Mouse (Mus musculus): Measurements from ENCODE around the gene Ints5. TPM values are rescaled to one million over a fixed set of nuclear protein-coding genes. Genes with fewer than 3 reads are reported as not detected.

Gene Ints5
- total RNA-seq, 1 experiment from 2014 or later = 18.5 TPM

DNA sequence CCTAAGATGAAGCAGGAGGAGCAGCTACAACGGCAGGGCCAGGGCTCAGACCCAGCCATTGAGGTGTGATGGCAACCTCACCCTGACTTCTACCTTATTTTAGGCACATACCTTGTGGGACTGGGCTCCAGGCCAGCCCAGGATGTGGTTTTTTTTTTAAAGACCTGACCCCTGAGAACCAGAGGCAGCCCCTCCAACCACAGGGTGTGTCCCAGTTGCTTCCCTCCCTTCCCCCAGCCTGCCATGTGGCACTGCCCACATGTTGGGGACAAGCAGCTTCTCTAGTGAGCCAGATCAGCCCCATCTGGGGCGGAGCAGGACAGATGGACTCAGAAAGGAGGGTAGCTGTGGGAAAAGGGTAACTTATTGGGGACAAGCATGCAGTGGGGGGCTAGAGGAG, 34.0 kb downstream of the Ints5 start:
- no peak for ATAC-seq (replicated peaks; ENCODE audit: low read depth, poor library complexity, severe bottlenecking)

DNA sequence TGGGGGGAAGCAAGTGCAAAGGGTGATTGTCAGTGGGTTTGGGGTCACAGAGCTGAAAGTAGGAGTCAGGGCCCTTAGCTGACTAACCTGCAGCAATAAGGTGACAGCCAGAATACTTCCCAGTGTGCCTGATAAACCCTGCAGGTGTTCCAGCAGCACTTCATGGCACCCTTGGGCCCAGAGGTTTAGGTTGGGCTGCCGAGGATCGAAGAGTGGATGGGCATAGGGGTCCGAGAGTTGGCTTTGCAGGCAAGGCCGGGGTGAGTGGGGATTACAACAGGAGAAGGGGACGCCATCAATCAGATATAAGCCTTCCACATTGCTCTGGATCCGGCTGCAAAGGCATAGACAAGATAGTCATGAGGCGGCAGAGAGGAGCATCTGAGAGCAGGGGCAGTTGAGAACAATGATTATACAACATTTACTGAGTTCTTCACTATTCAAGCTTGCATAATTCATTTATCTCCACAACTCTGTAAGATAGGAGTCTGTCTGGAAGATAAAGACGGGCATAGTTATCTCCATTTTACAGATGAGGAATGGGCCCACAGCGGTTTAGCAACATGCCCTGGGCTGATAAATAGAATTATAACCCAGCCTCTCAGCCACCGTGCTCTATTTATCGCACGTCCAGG, 35.2 kb downstream of the Ints5 start:
- peak; percentile 15; the same call in 1 of the 2 replicates for ATAC-seq (replicated peaks; ENCODE audit: low read depth, poor library complexity, severe bottlenecking)

DNA sequence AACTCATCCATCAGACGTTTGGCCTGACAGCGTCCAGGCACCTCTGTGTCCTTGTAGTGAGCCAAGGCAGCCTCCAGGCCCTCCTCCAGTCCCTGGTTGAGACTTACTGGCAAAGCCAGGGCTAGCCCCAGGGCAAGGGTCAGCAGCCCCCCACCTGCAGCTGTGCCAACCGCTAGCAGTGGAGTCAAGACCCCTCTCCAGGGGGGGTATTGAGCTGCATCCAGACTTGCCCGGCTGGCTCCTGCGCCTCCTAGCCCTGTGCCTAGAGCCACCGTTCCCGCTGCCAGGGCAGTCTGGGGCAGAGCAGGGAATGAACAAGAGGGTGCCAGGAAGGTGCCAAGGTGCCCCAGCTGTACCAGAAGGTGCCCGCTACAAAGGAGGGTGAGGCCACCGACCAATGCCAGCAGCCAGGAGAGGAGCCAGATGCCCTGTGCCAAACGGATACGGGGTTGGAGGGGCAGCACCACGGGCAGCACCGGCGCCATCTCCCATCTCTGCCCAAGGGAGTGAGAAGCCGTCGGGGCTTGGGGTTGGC, 36.0 kb downstream of the Ints5 start:
- peak; percentile 33 for ATAC-seq (replicated peaks; ENCODE audit: low read depth, poor library complexity, severe bottlenecking)

DNA sequence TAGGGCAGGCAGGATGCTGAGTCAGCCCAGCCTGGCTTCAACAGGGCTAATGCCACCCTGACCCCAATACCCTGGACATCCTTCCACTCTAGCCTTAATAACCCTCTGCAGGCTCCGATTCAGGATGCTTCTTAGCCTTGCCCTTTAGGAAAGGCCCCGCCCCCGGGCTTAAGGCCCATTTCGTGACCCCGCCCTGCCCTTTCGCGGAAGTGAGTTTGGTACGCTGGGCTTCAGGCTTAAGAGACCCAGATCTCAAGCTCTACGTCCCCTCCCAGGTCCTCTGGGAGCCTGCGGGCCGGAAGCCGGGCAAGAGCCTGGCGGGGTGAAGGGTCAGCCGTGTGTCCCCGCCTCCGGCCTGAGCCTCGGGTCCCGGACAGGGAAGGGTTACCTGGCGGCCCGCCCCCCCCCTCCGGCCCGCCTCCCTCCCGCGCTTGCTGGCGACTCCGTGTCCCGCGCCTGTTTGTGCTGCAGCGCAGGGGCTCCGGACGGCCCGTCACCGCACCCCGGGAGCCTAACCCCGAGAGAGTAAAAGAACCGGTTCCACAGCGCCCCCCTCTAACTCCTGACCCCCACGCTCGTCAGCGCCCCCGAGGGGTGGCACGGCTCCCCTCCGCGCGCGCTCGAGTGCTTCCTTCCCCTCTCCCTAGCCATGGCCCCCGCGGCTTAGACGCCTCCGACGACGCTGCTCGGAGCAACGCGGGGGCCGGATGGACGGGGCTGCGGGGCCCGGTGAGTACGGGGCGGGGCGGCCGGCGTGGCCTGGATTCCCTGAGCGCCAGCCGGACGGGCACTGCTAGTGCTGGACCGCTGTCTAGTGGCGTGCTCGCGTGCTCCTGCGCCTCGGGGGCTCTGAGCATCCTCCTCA, 36.7 kb downstream of the Ints5 start, which contains the start of the genes Rom1 and Eml3:
TSS of gene Rom1 (minus strand) at position 133 of the 865 bp plus-strand sequence.
TSS of gene Eml3 (plus strand) at position 329 of the 865 bp plus-strand sequence.
- ATAC-seq (replicated peaks; ENCODE audit: low read depth, poor library complexity, severe bottlenecking) = peak; percentile 72

DNA sequence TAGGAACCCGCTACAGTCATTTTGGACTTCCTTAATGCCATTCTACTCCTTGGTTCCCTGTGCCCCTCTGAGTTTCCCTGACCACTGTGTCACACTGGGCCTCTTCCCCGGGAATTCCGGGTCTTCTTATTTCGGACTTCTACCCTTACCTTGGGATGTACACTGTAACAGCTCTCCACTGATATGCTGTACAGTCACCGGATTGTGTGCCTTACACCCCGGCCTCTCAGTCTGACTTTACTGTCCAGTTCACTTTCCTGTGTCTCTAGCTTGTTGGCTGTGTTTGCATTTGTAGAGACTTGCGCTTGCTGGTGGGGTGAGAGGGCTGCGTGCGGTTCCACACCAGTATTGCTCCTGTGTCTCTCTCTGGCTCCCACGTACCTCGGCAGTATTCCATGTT, 37.3 kb downstream of the Ints5 start:
- no peak for ATAC-seq (replicated peaks; ENCODE audit: low read depth, poor library complexity, severe bottlenecking)

DNA sequence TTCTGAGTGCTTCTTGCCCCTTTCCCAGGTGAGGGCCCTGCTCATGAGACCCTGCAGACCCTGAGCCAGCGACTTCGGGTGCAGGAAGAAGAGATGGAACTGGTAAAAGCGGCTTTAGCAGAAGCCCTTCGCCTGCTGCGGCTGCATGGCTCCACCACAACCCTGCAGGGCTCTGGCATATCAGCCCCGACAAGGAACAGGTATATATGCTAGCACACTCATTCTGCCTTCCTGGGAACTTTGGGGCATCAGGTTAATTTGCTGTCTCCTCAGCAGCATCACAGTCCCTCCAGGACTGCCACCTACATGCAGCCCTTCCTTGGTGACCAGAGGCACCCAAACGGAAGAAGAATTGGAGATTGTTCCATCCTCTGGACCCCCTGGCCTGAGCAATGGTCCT, 38.0 kb downstream of the Ints5 start:
- no peak for ATAC-seq (replicated peaks; ENCODE audit: low read depth, poor library complexity, severe bottlenecking)

DNA sequence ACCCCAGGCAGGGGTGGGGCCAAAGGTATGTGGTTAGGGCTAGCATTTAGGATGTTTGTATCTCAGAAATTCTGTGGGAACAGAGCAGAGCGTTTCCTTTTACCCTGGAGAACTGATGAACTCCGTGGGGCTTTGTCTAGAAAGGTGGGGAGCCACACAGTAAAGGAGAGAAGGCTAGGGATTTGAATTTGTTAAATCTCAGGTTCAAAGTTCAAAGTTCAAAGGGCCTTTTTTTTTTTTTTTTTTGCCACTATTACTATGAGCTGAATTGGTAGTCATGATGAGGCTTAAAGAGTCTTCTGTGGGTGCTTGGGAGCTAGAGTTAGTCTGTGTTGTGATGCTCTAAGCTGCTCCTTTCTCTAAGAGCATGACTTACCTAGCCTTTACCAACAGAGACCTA, 43.9 kb downstream of the Ints5 start:
- no peak for ATAC-seq (replicated peaks; ENCODE audit: low read depth, poor library complexity, severe bottlenecking)

DNA sequence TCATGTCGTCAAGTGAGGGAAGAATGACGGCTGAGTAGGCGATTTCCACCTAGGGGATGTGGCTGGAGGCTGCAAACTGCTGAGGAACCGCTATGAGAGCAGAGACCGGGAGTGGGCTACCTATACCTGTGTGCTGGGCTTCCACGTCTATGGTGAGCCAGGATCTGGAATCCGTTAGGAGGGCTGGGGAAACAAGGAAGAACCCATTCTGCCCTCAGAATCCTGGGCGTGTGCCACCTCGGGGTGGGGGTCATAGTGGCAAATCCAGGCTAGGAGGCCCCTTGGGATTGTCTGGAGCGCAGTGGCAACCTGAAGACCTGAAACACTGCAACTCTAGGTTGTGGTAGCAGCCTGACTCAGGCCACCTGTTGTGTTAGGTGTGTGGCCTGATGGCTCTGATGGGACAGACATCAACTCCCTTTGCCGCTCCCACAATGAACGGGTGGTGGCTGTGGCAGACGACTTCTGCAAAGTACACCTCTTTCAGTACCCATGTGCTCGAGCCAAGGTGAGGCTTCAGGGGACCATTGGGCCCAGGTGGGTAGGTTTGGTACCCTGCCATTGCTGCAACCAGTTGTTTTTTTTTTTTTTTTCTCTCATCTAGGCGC, 47.8 kb downstream of the Ints5 start:
- no peak for ATAC-seq (replicated peaks; ENCODE audit: low read depth, poor library complexity, severe bottlenecking)

DNA sequence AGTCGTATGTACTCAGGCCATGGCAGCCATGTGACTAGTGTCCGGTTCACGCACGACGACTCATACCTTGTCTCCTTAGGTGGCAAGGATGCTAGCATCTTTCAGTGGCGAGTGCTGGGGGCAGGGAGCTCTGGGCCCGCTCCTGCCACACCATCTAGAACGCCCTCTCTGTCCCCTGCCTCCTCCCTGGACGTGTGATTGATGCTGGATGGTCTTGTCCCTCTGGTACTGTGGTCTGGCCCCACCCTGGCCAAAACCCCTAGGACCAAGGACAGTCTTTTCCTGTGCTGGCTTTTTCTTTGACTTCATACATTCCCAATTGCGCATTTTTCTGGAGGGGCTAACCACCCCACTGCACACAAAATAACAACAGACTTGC, 48.3 kb downstream of the Ints5 start:
- ATAC-seq (replicated peaks; ENCODE audit: low read depth, poor library complexity, severe bottlenecking) = no peak

DNA sequence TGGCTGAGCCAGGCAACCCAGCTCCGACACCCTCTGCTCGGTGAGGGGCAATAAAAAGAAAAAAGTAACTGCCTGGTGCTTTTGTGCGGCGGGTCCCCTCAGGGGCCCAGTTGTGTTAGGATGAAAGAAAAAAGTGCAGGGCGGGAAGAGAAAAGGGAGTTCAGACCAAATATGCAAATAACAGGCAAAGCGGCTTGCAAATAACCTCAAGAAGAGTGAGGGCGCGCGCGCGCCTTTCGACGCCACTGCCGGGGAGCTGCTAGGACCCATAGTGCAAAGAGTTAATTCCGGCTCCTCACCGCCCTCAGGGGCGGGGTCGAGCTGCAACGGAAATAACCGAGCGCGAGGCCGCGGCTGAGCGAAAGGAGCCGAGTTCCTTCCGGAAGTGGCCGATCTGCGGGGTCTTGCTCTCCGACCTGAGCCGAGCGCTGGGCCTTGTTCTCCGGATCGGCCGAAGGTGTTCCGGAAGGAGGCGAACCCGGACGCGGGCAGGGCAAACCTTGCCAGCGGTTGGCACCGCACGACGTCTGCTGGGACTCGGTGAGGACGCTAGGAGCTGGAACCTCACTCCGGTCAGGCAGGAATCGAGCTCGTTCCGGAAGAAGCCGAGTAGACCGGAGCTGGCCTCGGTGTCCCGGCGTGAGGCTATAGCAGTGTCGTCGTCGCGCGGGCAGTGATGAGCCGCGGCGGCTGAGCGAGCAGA, 48.9 kb downstream of the Ints5 start, which contains the start of gene Mta2:
TSS of gene Mta2 (plus strand) at position 361 of the 703 bp plus-strand sequence.
- peak; percentile 82 for ATAC-seq (replicated peaks; ENCODE audit: low read depth, poor library complexity, severe bottlenecking)

DNA sequence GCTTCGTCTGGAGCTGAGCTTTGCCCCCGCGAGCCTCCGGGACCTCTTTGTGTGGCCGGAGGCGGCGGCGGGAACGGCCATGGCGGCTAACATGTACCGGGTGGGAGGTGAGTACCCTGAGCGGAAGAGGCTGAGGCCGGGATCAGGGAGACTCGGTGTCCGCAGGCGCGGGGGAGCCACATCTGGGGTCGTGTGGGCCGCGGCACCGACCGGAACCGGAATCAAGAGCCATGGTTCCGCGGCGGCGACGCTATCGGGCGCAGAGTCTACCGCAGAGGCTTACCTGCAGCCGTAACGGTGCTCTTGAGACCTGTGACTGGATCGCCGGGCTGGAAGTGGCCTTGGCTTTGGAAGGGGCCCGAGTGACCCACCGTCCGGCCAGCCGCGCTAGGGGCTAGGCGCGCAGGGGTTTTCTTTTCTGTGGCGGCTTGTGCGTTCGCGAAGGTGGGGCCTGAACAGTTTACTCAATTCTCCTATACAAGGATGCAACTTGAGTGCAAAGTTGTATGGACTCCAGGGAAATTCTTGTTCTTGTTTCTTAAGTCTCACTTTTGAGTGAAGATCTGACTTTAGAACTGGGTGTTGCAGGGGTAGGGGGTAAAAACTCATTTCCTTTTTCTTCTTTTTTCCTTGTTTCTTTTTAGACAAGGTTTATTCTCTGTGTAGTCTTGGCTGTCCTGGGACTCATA, 49.6 kb downstream of the Ints5 start:
- ATAC-seq (replicated peaks; ENCODE audit: low read depth, poor library complexity, severe bottlenecking) = peak; percentile 1; the same call in 1 of the 2 replicates

DNA sequence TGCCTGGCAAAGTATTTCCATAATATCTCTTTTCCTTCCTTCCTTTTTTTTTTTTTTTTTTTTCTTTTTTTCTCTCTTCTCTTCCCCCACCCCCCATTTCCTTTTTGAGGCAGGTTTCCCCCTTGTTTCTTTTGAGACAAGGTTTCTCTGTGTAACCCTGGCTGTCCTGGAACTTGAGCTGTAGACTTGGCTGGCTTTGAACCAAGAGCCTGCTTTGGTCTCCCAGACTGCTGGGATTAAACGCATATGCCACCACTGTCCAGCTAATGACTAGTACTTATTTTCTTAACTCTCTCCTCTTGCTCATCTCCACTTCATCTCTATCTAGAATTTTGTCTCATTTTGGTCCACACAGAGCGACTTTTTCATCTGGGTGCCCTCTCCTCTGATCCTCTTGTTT, 50.2 kb downstream of the Ints5 start:
- ATAC-seq (replicated peaks; ENCODE audit: low read depth, poor library complexity, severe bottlenecking) = no peak

DNA sequence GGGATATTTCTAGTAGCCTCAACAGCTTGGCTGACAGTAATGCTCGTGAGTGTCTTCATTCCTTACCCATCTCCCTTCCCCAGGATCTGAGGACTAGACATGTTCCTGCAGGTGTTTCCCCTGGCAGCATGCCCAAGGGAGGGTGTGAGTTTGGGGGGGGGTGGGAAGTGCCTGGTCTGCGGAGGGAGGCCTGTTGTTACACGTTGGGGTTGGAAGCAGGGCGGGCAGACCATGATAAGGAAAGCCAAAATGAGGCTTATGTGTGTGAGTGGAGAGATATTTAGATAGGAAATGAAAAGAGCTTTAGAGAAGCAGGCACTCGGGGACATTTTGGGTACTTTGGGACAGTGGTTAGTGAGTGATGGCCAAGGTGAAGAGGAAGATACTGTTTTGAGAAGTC, 51.3 kb downstream of the Ints5 start:
- peak; percentile 7 for ATAC-seq (replicated peaks; ENCODE audit: low read depth, poor library complexity, severe bottlenecking)

DNA sequence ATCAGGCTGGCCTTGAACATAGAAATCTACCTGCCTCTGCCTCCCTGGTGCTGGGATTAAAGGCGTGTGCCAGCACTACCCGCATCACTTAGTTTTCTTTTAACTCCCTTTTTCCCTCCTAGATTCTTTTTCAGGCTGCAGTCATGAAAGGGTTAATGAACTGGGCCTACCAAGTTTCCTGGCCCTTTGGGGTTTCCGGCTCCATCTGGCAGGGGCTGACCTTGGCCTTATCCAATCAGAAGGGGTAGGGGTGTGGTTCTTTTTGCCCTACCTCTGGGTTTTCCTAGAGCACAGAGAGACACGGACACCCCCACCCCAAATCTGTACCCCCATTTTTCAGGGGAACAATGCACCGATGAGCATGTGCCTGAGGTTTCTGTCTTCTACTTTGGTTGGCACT, 51.9 kb downstream of the Ints5 start:
- peak; percentile 16; the same call in 1 of the 2 replicates for ATAC-seq (replicated peaks; ENCODE audit: low read depth, poor library complexity, severe bottlenecking)

DNA sequence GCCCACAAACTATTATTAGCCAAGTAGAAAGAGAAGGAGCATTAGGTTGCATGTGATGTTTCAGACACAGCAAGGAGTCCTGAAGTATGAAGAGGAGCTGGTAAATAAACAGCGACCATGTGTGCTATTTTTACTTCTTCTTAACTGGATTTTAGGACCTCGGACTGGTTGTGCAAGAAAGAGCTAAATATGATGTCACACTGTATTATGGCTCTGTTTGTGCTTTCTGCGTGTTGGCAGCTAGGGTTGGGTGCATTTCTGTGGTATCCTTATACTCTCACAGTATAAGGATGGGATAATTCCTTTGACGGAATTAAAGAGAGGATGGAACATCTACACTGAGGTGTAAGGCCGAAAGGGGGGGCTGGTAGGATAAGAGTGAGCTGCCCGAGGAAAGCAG, 52.4 kb downstream of the Ints5 start:
- no peak for ATAC-seq (replicated peaks; ENCODE audit: low read depth, poor library complexity, severe bottlenecking)

DNA sequence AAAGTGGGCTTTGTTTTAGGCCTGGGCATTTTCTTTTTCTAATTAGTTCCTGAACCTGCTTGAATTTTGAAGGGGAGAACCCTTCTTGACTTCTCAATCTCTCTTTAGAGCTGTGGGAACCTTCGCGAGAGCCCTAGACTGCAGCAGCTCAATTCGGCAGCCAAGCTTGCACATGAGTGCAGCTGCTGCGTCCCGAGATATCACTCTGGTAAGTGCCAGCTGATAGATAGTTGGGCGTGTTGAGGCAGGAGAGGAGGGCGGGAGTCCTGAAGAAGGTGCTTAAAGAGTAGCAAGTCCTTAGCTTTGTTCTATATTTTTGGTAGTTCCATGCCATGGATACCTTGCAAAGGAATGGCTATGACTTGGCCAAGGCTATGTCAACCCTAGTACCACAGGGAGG, 54.1 kb downstream of the Ints5 start:
- ATAC-seq (replicated peaks; ENCODE audit: low read depth, poor library complexity, severe bottlenecking) = no peak
